Mouse (Mus musculus) heart, embryonic 13.5 days (tissue): Measurements from ENCODE around the gene Agbl2. TPM values are rescaled to one million over a fixed set of nuclear protein-coding genes. Genes with fewer than 3 reads are reported as not detected.
"Not testable (repeated sequence)": the region's sequence is repeated elsewhere in the genome, so short reads cannot be mapped to it uniquely, and the experiment has no call there.

Source experiments
- ATAC-seq: fragments of 200-750 bp; cut with Nextera tagmentation; 2 replicates; pipeline ENCODE4 v1.8.0; 2017; ENCODE audit warnings: moderate TSS enrichment; ENCODE audit not compliant: insufficient number of reproducible peaks, low FRiP score, low TSS enrichment; ENCODE audit errors: extremely low read depth
- H3K27ac ChIP-seq: fragments of 300-500 bp; sonication (generic); replicated peaks from 2 replicates; pipeline ENCODE4 v1.5.1; 2015; ENCODE audit warnings: moderate library complexity, mild to moderate bottlenecking, inconsistent platforms
- H3K27me3 ChIP-seq: fragments of 300-500 bp; sonication (generic); replicated peaks from 2 replicates; pipeline ENCODE4 v1.6.1; 2015; ENCODE audit warnings: mild to moderate bottlenecking, inconsistent platforms
- H3K36me3 ChIP-seq: fragments of 300-500 bp; sonication (generic); 2 replicates; pipeline ENCODE4 v1.6.1; 2015; ENCODE audit warnings: mild to moderate bottlenecking, inconsistent platforms
- H3K4me1 ChIP-seq: fragments of 300-500 bp; sonication (generic); 2 replicates; pipeline ENCODE4 v1.6.1; 2015; ENCODE audit warnings: inconsistent platforms
- H3K4me2 ChIP-seq: fragments of 300-500 bp; sonication (generic); 2 replicates; pipeline ENCODE4 v1.6.1; 2015; ENCODE audit warnings: inconsistent platforms, mild to moderate bottlenecking, moderate library complexity
- H3K4me3 ChIP-seq: fragments of 300-500 bp; sonication (generic); 2 replicates; pipeline ENCODE4 v1.5.1; 2015; ENCODE audit warnings: moderate library complexity, mild to moderate bottlenecking, inconsistent platforms
- H3K9ac ChIP-seq: fragments of 300-500 bp; sonication (generic); 2 replicates; pipeline ENCODE4 v1.6.1; 2015; ENCODE audit warnings: inconsistent platforms, mild to moderate bottlenecking, moderate library complexity
- H3K9me3 ChIP-seq: fragments of 300-500 bp; sonication (generic); 2 replicates; pipeline ENCODE4 v1.6.1; 2016; ENCODE audit warnings: inconsistent platforms
- WGBS: fragments of 180-500 bp; shearing (Covaris S2); methylation state at CpG from one replicate; pipeline ENCODE4 v1.1.7; 2015; ENCODE audit warnings: mixed read lengths; 5-methylcytosine and 5-hydroxymethylcytosine counted together
- polyA plus RNA-seq: library from polyadenylated mRNA; unstranded; fragments of >200 nt; fragmentation: Nextera tagmentation; extraction: Ambion mirVana; gene quantifications from 2 replicates; pipeline ENCODE4 v1.2.1, GENCODE M21; 2015

The Agbl2 gene
- polyA plus RNA-seq, 1 experiment from 2014 or later = 1.2 TPM

DNA sequence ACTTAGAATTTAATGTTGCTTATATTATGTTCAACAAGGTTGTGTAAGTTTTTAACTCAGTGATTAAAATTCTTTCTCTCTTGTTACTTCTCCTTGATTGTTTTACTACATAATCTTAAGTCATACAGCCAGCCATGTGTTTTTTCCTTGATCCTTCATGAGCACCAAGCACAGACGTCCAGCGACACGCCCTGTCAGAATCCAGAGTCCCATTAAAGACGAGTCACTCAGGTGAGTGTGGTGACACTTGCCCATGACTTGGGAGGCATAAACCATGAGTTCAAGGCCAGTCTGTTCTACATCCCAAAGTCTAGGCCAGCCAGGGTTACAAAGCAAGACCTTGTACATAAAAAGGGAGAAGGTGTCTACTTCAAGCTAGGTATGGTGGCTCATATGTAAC, 33.6 kb downstream of the Agbl2 start:
- Histone ChIP-seq H3K4me2 (no peak overlapping the region), H3K4me1 (no peaks in the 10 kb centered on the region), H3K36me3 (no peaks in the 10 kb centered on the region), H3K9ac (no peak overlapping the region), H3K4me3 (no peak overlapping the region), H3K27ac (no peak overlapping the region), H3K27me3 (no peaks in the 10 kb centered on the region), H3K9me3 (no peaks in the 10 kb centered on the region)
- no peak for ATAC-seq
- WGBS = 71% methylated on average over 4 of the region's 4 CpGs

DNA sequence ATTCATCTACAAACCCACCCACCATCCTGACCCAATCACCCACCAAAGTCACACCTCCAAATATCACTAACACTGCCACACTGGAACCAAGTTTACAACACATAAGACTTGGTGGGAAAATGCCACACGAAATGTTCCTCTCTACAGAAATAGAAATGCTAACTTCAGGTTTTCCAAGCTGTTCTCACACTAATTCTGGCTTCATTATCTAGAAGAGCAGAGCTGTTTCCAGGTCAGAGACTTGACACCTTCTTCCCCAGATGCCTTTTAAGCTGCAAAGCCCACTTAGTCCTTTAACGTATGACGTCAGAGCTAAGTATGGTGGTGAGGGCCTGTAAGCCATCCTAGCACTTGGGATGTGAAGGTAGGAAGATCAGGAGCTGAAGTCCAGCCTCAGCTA, 36.2 kb downstream of the Agbl2 start:
- Histone ChIP-seq H3K9ac (no peak overlapping the region), H3K9me3 (no peaks in the 10 kb centered on the region), H3K4me2 (no peak overlapping the region), H3K27me3 (no peaks in the 10 kb centered on the region), H3K36me3 (no peaks in the 10 kb centered on the region), H3K27ac (no peak overlapping the region), H3K4me1 (no peaks in the 10 kb centered on the region), H3K4me3 (no peak overlapping the region)
- no peak for ATAC-seq
- WGBS = 57% methylated on average over 3 of the region's 3 CpGs

DNA sequence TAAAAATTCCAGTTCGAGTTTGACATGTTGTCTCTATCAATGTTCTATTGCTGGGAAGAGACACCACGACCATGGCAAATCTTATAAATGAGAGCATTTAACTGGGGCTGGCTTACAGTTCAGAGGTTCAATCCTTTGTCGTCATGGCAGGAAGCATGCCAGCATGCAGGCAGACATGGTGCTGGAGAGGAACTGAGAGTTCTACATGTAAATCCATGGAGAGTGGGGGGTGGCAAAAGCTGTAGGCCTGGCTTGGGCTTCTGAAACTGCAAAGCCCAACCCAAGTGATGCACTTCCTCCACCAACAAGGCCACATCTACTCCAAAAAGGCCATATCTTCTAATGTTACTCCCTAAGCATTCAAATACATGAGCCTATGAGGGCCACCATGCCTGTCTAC, 38.4 kb downstream of the Agbl2 start:
- Histone ChIP-seq H3K4me2 (no peak overlapping the region), H3K4me1 (no peaks in the 10 kb centered on the region), H3K27me3 (no peaks in the 10 kb centered on the region), H3K9ac (no peak overlapping the region), H3K27ac (no peak overlapping the region), H3K36me3 (no peaks in the 10 kb centered on the region), H3K4me3 (no peak overlapping the region), H3K9me3 (no peaks in the 10 kb centered on the region)
- WGBS = 68% methylated on average over 3 of the region's 3 CpGs
- ATAC-seq = no peak

DNA sequence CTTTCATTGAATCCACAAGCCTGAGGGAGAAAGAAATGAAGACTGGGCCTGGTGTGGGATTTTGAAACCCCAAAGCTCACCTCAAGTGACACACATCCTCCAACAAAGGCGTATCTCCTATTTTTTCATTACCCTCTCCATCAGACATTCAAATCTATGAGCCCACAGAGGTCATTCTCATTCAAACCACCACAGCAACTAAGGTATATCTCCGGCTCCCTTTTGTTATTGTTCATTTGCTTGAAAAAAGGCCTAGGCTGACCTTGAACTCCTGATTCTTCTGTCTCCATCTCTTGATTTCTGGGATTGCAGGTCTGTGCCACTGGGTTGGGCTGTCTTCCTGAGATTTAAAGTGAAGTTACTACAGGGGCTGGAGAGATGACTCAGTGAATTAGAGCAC, 40.5 kb downstream of the Agbl2 start:
- H3K9me3 ChIP-seq = no peaks in the 10 kb centered on the region
- H3K4me1 ChIP-seq = no peaks in the 10 kb centered on the region
- H3K36me3 ChIP-seq = no peaks in the 10 kb centered on the region
- no peak overlapping the region for H3K9ac ChIP-seq
- H3K27ac ChIP-seq = no peak overlapping the region
- no peak overlapping the region for H3K4me3 ChIP-seq
- ATAC-seq = no peak
- H3K27me3 ChIP-seq = no peaks in the 10 kb centered on the region
- H3K4me2 ChIP-seq = no peak overlapping the region
- 85% methylated on average over 2 of the region's 2 CpGs for WGBS

DNA sequence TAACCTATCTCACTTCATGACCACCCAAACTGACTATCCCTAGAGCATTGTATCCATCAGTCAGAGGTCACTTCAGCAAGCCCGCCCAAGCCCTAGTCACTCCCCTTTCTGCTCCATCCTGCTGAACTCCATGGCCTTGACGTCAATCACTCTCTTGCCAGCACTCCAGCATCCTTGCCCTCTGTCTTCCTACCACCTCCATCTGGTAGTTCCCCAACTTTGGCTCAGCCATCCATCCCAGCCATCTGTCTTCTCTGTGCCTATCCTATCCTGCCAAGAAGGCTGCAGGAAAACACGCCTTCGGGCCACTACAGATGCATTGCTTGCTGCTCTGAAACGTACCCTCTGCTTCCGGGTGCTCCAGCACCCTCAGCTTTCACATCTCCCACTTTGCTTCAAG, 41.3 kb downstream of the Agbl2 start:
- H3K4me2 ChIP-seq = no peak overlapping the region
- H3K27me3 ChIP-seq = no peaks in the 10 kb centered on the region
- H3K9me3 ChIP-seq = no peaks in the 10 kb centered on the region
- WGBS = 76% methylated on average over 6 of the region's 6 CpGs
- no peaks in the 10 kb centered on the region for H3K36me3 ChIP-seq
- no peak for ATAC-seq
- no peak overlapping the region for H3K27ac ChIP-seq
- H3K9ac ChIP-seq = no peak overlapping the region
- H3K4me1 ChIP-seq = no peaks in the 10 kb centered on the region
- H3K4me3 ChIP-seq = no peak overlapping the region

DNA sequence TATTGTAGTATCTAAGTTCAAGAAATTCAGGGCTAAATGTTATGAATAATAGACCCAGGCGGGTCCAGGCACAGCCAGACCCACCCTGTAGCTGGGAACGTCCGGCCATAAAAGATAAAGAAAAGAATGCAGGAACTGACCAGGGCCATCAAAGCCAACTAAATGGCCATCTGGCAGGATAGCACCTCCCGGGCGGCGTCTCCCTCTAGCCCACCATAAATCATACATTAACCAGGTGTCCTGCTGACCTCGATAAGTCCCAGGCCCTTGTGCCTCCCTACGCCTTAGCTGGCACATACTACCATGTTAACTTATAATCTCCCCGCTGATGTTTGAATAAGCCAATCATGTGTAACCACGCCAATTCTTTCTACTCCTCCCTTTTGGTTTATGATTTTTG, 42.0 kb downstream of the Agbl2 start:
- not testable (repeated sequence) for H3K27me3 ChIP-seq, H3K9ac ChIP-seq, ATAC-seq, H3K4me1 ChIP-seq, H3K36me3 ChIP-seq, H3K4me2 ChIP-seq, H3K4me3 ChIP-seq, H3K9me3 ChIP-seq, H3K27ac ChIP-seq
- WGBS = 61% methylated on average over 10 of the region's 10 CpGs

DNA sequence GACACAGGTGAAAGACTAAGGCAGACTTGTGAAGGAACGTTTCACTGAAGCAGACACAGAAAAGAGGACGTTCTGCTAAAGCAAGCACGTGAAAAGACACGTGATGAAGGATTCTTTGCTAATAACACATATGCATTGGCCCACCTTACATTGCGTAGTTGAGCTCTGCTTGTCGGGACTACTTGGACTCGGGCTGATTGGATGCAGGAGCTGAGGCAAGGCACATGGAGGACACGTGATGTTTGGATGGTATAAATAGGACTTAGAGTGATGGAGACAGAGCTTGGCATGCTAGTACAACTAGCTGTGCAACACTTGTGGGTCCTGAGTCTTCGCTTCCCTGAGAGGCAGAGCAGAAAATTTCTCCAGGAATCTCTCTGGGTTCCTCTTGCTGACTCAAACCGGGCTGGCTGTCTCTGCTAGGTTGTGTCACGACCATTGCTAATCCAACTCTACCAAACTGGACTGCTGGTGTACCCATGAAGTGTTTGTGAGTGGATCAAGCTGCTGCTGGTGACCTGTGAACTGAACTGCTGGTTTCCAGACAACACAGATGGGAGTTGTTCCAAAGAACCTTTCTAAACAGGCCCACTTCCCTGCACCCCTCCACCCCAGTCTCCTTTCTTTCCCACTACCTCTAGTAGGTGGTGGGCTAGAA, 43.1 kb downstream of the Agbl2 start:
- Histone ChIP-seq H3K27me3 (no peaks in the 10 kb centered on the region), H3K4me3 (no peak overlapping the region), H3K36me3 (no peaks in the 10 kb centered on the region), H3K27ac (no peak overlapping the region), H3K9me3 (no peaks in the 10 kb centered on the region), H3K4me2 (no peak overlapping the region), H3K9ac (no peak overlapping the region), H3K4me1 (no peaks in the 10 kb centered on the region)
- 75% methylated on average over 11 of the region's 11 CpGs for WGBS
- no peak for ATAC-seq

DNA sequence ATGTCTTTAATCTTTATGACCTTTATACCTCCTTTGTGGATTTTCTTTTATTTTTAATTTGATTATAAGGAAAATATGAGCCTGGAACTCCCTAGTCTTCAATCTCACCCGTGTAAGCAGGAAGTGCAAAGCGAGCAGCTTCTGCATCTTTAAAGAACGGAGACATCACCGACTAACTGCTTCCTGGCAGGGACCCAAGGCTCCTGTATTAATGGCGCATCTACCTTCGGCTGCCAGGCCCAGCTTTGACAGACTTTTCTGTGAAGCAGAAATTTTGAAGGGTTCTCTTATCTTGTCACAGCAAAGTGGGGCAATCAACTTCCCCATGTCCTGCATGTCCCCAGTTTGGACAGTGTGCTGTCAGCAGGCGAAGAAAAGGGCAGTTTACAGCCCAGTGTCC, 46.2 kb downstream of the Agbl2 start:
- 44% methylated on average over 7 of the region's 7 CpGs for WGBS
- ATAC-seq = no peak

DNA sequence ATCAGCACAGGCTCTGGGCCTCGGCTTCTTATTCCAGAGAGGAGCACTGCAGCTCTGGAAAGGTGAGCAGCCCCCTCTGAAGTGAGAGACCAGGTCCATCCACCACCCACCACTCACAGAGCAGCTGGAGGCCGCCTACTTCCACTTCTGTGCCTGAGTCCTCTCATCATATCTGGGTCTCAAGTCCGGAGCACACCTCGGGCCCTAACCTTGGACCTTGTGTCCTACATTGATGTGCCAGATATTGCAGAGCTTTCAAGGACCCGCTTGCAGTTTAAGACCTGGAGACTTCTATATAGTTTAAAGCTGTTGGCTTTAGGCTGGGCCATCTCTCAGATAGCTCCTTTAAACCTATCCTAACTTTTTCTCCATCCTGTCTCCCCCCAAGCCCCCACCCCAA, 51.0 kb downstream of the Agbl2 start:
- no peak overlapping the region for H3K27ac ChIP-seq
- ATAC-seq = no peak
- no peak overlapping the region for H3K4me3 ChIP-seq
- no peak overlapping the region for H3K9ac ChIP-seq
- no peaks in the 10 kb centered on the region for H3K4me1 ChIP-seq
- no peaks in the 10 kb centered on the region for H3K9me3 ChIP-seq
- H3K27me3 ChIP-seq = no peaks in the 10 kb centered on the region
- no peaks in the 10 kb centered on the region for H3K36me3 ChIP-seq
- H3K4me2 ChIP-seq = no peak overlapping the region
- WGBS = 70% methylated on average over 5 of the region's 5 CpGs

More for the DNA sequence above, 46.2 kb downstream of the Agbl2 start:
- Histone ChIP-seq H3K9ac (no peak overlapping the region), H3K36me3 (no peaks in the 10 kb centered on the region), H3K4me3 (no peak overlapping the region), H3K4me2 (no peak overlapping the region), H3K4me1 (no peaks in the 10 kb centered on the region), H3K27ac (no peak overlapping the region), H3K27me3 (no peaks in the 10 kb centered on the region), H3K9me3 (no peaks in the 10 kb centered on the region)

DNA sequence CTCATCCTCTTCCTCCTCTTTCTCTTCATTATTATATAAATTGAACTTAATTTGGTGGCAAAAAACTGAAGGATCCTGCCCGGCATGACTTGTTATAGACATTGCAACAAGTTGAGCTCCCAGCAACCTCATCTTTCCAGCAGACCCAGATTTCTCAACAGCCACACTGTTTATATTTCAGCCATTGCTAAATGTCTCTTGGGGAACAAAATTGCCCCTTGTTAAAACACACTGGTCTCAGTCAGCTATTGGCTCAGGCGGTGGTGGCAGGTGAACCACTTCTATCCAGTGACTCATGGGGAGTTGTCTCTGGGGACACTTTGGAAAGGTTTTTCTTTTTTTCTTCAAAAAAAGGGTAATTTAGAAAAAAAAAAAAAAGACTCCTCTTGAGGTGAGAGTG, 56.1 kb downstream of the Agbl2 start:
- H3K9me3 ChIP-seq = no peaks in the 10 kb centered on the region
- no peak overlapping the region for H3K4me2 ChIP-seq
- no peak for ATAC-seq
- H3K27ac ChIP-seq = no peak overlapping the region
- no peak overlapping the region for H3K4me3 ChIP-seq
- no peaks in the 10 kb centered on the region for H3K27me3 ChIP-seq
- H3K9ac ChIP-seq = no peak overlapping the region
- no peaks in the 10 kb centered on the region for H3K4me1 ChIP-seq
- no peaks in the 10 kb centered on the region for H3K36me3 ChIP-seq
- WGBS = 96% methylated on average over 2 of the region's 2 CpGs

DNA sequence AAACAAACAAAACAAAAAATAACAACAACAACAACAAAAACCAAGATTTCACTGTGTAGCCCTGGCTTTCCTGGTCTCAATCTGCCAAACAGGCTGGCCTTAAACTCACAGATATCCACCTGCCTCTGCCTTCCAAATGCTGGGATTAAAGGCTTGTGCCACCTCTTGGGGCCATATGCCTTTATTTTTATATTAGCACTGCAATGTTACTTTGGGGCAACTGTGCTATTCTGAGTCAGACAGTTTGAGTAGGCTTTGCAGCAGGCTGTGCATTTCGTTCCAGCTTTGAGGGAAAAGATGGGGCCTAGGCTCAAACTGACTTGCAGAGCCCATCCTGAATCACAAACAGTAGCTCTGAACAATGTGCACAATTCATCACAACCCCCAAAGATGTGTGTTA, 61.1 kb downstream of the Agbl2 start:
- ATAC-seq = no peak
- Histone ChIP-seq H3K27me3 (no peaks in the 10 kb centered on the region), H3K9me3 (no peaks in the 10 kb centered on the region), H3K36me3 (no peaks in the 10 kb centered on the region), H3K4me2 (no peak overlapping the region), H3K27ac (no peak overlapping the region), H3K4me3 (no peak overlapping the region), H3K4me1 (peaks cover 11% of the 10 kb centered on the region), H3K9ac (no peak overlapping the region)
- WGBS = 81% methylated on average over 1 of the region's 1 CpGs

DNA sequence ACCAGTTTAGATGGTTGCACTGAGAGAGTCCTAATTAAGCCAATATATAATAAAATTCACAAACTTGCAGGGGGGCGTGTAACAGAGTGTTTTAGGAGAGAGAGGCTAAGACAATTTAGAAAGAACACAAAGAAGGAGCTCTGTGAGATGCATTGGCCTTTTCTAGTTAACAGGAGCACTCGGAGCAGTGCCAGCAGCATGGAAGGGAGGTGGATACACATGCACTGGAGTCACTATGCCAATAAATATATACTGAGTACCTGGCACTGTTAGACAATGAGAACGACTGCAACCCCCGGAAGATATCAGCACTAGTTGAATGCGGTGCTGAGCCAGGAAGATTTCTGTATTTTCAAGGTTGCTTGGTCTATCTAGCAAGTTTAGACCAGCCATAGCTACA, 61.7 kb downstream of the Agbl2 start:
- Histone ChIP-seq H3K27me3 (no peaks in the 10 kb centered on the region), H3K9ac (no peak overlapping the region), H3K36me3 (peaks cover 2% of the 10 kb centered on the region), H3K4me3 (no peak overlapping the region), H3K9me3 (no peaks in the 10 kb centered on the region), H3K4me1 (peaks cover 16% of the 10 kb centered on the region), H3K4me2 (no peak overlapping the region), H3K27ac (no peak overlapping the region)
- WGBS = 73% methylated on average over 5 of the region's 5 CpGs
- no peak for ATAC-seq
